ENCODE assay signal across 23 mouse cellular contexts in genomic region chr8:123845114-123845513, GRCm38 (mm10). TPM values are rescaled to one million over a fixed set of nuclear protein-coding genes. Genes with fewer than 3 reads are reported as not detected.
A peak's percentile ranks its signal among the peaks of the same experiment; 100 is the strongest.
DNase-seq lines count a peak whose midpoint lies in the region; ATAC-seq lines count a peak whose summit lies in the region.
"Had no signal": no experiment of that assay in that cellular context is flagged by ENCODE, and none has a peak within 500 bp of the region (broad histone marks: within the 10 kb centered on the region; RNA-seq: fewer than 3 reads in every experiment).

No protein-coding gene starts in this region.

- 92% methylated on average over 13 of the region's 13 CpGs for WGBS in forebrain, embryonic 16.5 days
- WGBS in forebrain, embryonic 12.5 days = 91% methylated on average over 13 of the region's 13 CpGs
- WGBS in embryonic facial prominence, embryonic 10.5 days = 92% methylated on average over 13 of the region's 13 CpGs
- 91% methylated on average over 13 of the region's 13 CpGs for WGBS in heart, embryonic 10.5 days

- H3K9me3 ChIP-seq in forebrain, embryonic 16.5 days (ENCODE audit: control insufficient read depth, low read length) = no peaks in the 10 kb centered on the region
- no peaks in the 10 kb centered on the region for H3K9me3 ChIP-seq in forebrain, embryonic 12.5 days
- no peaks in the 10 kb centered on the region for H3K9me3 ChIP-seq in embryonic facial prominence, embryonic 10.5 days
- H3K9me3 ChIP-seq in heart, embryonic 10.5 days = no peaks in the 10 kb centered on the region
- H3K9me3 ChIP-seq: embryonic facial prominence, embryonic 13.5 days; hindbrain, embryonic 12.5 days; limb, embryonic 12.5 days had no signal

- no peaks in the 10 kb centered on the region for H3K36me3 ChIP-seq in forebrain, embryonic 16.5 days (ENCODE audit: control insufficient read depth, insufficient read depth)
- H3K36me3 ChIP-seq in forebrain, embryonic 12.5 days (replicated peaks) = peaks cover 4% of the 10 kb centered on the region; the same call in 1 of the 2 replicates
- peaks cover 26% of the 10 kb centered on the region for H3K36me3 ChIP-seq in embryonic facial prominence, embryonic 10.5 days (replicated peaks)
- H3K36me3 ChIP-seq in heart, embryonic 10.5 days = no peaks in the 10 kb centered on the region
- H3K36me3 ChIP-seq: embryonic facial prominence, embryonic 13.5 days; hindbrain, embryonic 12.5 days had no signal

- H3K27me3 ChIP-seq in forebrain, embryonic 16.5 days (replicated peaks; ENCODE audit: control insufficient read depth, insufficient read depth, low read length) = no peaks in the 10 kb centered on the region
- no peaks in the 10 kb centered on the region for H3K27me3 ChIP-seq in forebrain, embryonic 12.5 days
- no peaks in the 10 kb centered on the region for H3K27me3 ChIP-seq in embryonic facial prominence, embryonic 10.5 days (replicated peaks; ENCODE audit: low read depth, poor library complexity, severe bottlenecking)
- no peaks in the 10 kb centered on the region for H3K27me3 ChIP-seq in heart, embryonic 10.5 days (ENCODE audit: insufficient read depth, poor library complexity, severe bottlenecking)
- H3K27me3 ChIP-seq: embryonic facial prominence, embryonic 13.5 days; hindbrain, embryonic 12.5 days; limb, embryonic 12.5 days had no signal

- peak overlapping the region; percentile 1; the same call in 1 of the 2 replicates for H3K27ac ChIP-seq in forebrain, embryonic 16.5 days (ENCODE audit: low read length)
- H3K27ac ChIP-seq in forebrain, embryonic 12.5 days = no peak overlapping the region
- H3K27ac ChIP-seq in embryonic facial prominence, embryonic 10.5 days (replicated peaks) = 0 out of 2 replicates have a peak overlapping the region, but pooled peaks have one; percentile 6
- no peak overlapping the region for H3K27ac ChIP-seq in heart, embryonic 10.5 days
- H3K27ac ChIP-seq: gastrocnemius, adult 2 months; hindbrain, embryonic 12.5 days; limb, embryonic 12.5 days had no signal

- H3K4me2 ChIP-seq in forebrain, embryonic 16.5 days (ENCODE audit: low read length) = no peak overlapping the region
- no peak overlapping the region for H3K4me2 ChIP-seq in forebrain, embryonic 12.5 days
- H3K4me2 ChIP-seq: embryonic facial prominence, embryonic 13.5 days; heart, embryonic 11.5 days; hindbrain, embryonic 12.5 days; limb, embryonic 12.5 days; liver, embryonic 11.5 days had no signal

- H3K9ac ChIP-seq in forebrain, embryonic 16.5 days (replicated peaks; ENCODE audit: low read depth, low read length) = no peak overlapping the region
- H3K9ac ChIP-seq in forebrain, embryonic 12.5 days = no peak overlapping the region
- H3K9ac ChIP-seq: embryonic facial prominence, embryonic 13.5 days; hindbrain, embryonic 12.5 days; limb, embryonic 12.5 days; liver, postnatal 0 days had no signal

- H3K4me1 ChIP-seq in forebrain, embryonic 16.5 days (replicated peaks; ENCODE audit: control insufficient read depth, insufficient read depth, low read length) = no peaks in the 10 kb centered on the region
- H3K4me1 ChIP-seq in forebrain, embryonic 12.5 days = peaks cover 6% of the 10 kb centered on the region; the same call in 1 of the 2 replicates
- peaks cover 10% of the 10 kb centered on the region; the same call in 1 of the 2 replicates for H3K4me1 ChIP-seq in embryonic facial prominence, embryonic 10.5 days
- H3K4me1 ChIP-seq in heart, embryonic 10.5 days = peaks cover 3% of the 10 kb centered on the region
- H3K4me1 ChIP-seq: embryonic facial prominence, embryonic 13.5 days; hindbrain, embryonic 12.5 days; limb, embryonic 12.5 days had no signal

- peak; percentile 20 for DNase-seq in thymus, postnatal 4 days
- DNase-seq in thymus, postnatal 10 days (ENCODE audit: low spot score in 2 of 2) = no peak
- DNase-seq in embryonic facial prominence, embryonic 10.5 days (ENCODE audit: low spot score) = no peak
- no peak for DNase-seq in heart, embryonic 10.5 days (ENCODE audit: low spot score)
- no peak for DNase-seq in yolk sac, embryonic 10.5 days (ENCODE audit: low spot score)
- DNase-seq: adrenal gland, postnatal 36 days; cerebellum, adult 9-10 months; gastrocnemius, adult 2 months; heart, postnatal 10 days; kidney, adult 8-10 months; kidney, postnatal 10 days; liver, postnatal 0 days; midbrain, embryonic 14.5 days; thymus, postnatal 25 days had no signal

- no peak overlapping the region for H3K4me3 ChIP-seq in forebrain, embryonic 16.5 days (replicated peaks; ENCODE audit: low read length)
- H3K4me3 ChIP-seq in forebrain, embryonic 12.5 days (replicated peaks) = no peak overlapping the region
- H3K4me3 ChIP-seq in embryonic facial prominence, embryonic 10.5 days = no peak overlapping the region
- H3K4me3 ChIP-seq in heart, embryonic 10.5 days = no peak overlapping the region
- H3K4me3 ChIP-seq: embryonic facial prominence, embryonic 13.5 days; erythroblast, embryonic 14.5 days; gastrocnemius, adult 2 months; hindbrain, embryonic 12.5 days; limb, embryonic 12.5 days had no signal

- no peak for ATAC-seq in forebrain, embryonic 16.5 days
- ATAC-seq in forebrain, embryonic 12.5 days (ENCODE audit: low FRiP score) = no peak
- ATAC-seq: liver, postnatal 0 days; lung, postnatal 0 days had no signal

RNA-seq across cellular contexts. Expression of gene Ccsap, which starts 14.9 kb away (rescaled TPM):
- 6.6 and 7.0 TPM in 2 replicates for polyA plus RNA-seq in forebrain, embryonic 16.5 days (2015; fragmentation: Nextera tagmentation; extraction: Ambion mirVana)
- polyA plus RNA-seq in forebrain, embryonic 12.5 days (2016; fragmentation: Nextera tagmentation; extraction: Ambion mirVana) = 11.7 and 12.3 TPM in 2 replicates
- polyA plus RNA-seq in embryonic facial prominence, embryonic 10.5 days (2016; fragmentation: Nextera tagmentation; extraction: Ambion mirVana) = 5.4 and 5.6 TPM in 2 replicates
- 3.7 and 4.0 TPM in 2 replicates for polyA plus RNA-seq in heart, embryonic 10.5 days (2016; fragmentation: Nextera tagmentation; extraction: Ambion mirVana)

RNA-seq across cellular contexts. Expression of gene Rab4a, which starts 39.3 kb away (rescaled TPM):
- 82.6 and 83.8 TPM in 2 replicates for polyA plus RNA-seq in forebrain, embryonic 16.5 days (2015; fragmentation: Nextera tagmentation; extraction: Ambion mirVana)
- 61.4 and 63.9 TPM in 2 replicates for polyA plus RNA-seq in forebrain, embryonic 12.5 days (2016; fragmentation: Nextera tagmentation; extraction: Ambion mirVana)
- polyA plus RNA-seq in embryonic facial prominence, embryonic 10.5 days (2016; fragmentation: Nextera tagmentation; extraction: Ambion mirVana) = 56.8 and 58.0 TPM in 2 replicates
- 65.9 and 68.9 TPM in 2 replicates for polyA plus RNA-seq in heart, embryonic 10.5 days (2016; fragmentation: Nextera tagmentation; extraction: Ambion mirVana)

RNA-seq across cellular contexts. Expression of gene Acta1, which starts 49.4 kb away (rescaled TPM):
- polyA plus RNA-seq in forebrain, embryonic 16.5 days (2015; fragmentation: Nextera tagmentation; extraction: Ambion mirVana) = 6.3 and 6.6 TPM in 2 replicates
- 0.94 and 2.4 TPM in 2 replicates for polyA plus RNA-seq in forebrain, embryonic 12.5 days (2016; fragmentation: Nextera tagmentation; extraction: Ambion mirVana)
- 0.80 and 1.3 TPM in 2 replicates for polyA plus RNA-seq in embryonic facial prominence, embryonic 10.5 days (2016; fragmentation: Nextera tagmentation; extraction: Ambion mirVana)
- polyA plus RNA-seq in heart, embryonic 10.5 days (2016; fragmentation: Nextera tagmentation; extraction: Ambion mirVana) = 630 and 944 TPM in 2 replicates

Comparison
In these comparisons a context has a peak if more than half of its experiments do, and no peak if none do; other contexts are left out.
1. H3K27ac ChIP-seq: peak in forebrain, embryonic 16.5 days (single experiment) and embryonic facial prominence, embryonic 10.5 days (single experiment); none in forebrain, embryonic 12.5 days (single experiment) and heart, embryonic 10.5 days (single experiment).
2. RNA of gene Acta1, which starts 49.4 kb away (polyA plus RNA-seq): 630 to 944 TPM in heart, embryonic 10.5 days; 6.3 to 6.6 TPM in forebrain, embryonic 16.5 days, 0.94 to 2.4 TPM in forebrain, embryonic 12.5 days and 0.80 to 1.3 TPM in embryonic facial prominence, embryonic 10.5 days; every median in the first group is over 10 times any median in the second.